Mouse (Mus musculus) hindbrain, embryonic 14.5 days (tissue): ENCODE data around the gene Tnfsf15. TPM values are rescaled to one million over a fixed set of nuclear protein-coding genes. Genes with fewer than 3 reads are reported as not detected.

Source experiments
- ATAC-seq: fragments of 200-750 bp; cut with Nextera tagmentation; 2 replicates; pipeline ENCODE4 v1.8.0; 2017; ENCODE audit warnings: moderate number of reproducible peaks, mild to moderate bottlenecking, moderate TSS enrichment, moderate library complexity; ENCODE audit not compliant: low FRiP score
- DNase-seq: peaks from one replicate; pipeline ENCODE4 v3.0.0-alpha.2; 2015; ENCODE audit warnings: low spot score
- H3K27ac ChIP-seq: fragments of 300-500 bp; sonication (generic); 2 replicates; pipeline ENCODE4 v1.5.1; 2014; ENCODE audit warnings: mild to moderate bottlenecking, moderate library complexity
- H3K27me3 ChIP-seq: fragments of 300-500 bp; sonication (generic); 2 replicates; pipeline ENCODE4 v1.6.1; 2014; ENCODE audit warnings: mild to moderate bottlenecking, low read length, mixed read lengths; ENCODE audit not compliant: control insufficient read depth, insufficient read depth
- H3K36me3 ChIP-seq: fragments of 300-500 bp; sonication (generic); replicated peaks from 2 replicates; pipeline ENCODE4 v1.6.1; 2014; ENCODE audit not compliant: control insufficient read depth, insufficient read depth
- H3K4me1 ChIP-seq: fragments of 300-500 bp; sonication (generic); replicated peaks from 2 replicates; pipeline ENCODE4 v1.6.1; 2014; ENCODE audit warnings: antibody characterized with exemption, low read length, mixed read lengths; ENCODE audit not compliant: control insufficient read depth, insufficient read depth
- H3K4me2 ChIP-seq: fragments of 300-500 bp; sonication (generic); replicated peaks from 2 replicates; pipeline ENCODE4 v1.6.1; 2014; ENCODE audit warnings: mild to moderate bottlenecking, moderate library complexity
- H3K4me3 ChIP-seq: fragments of 300-500 bp; sonication (generic); replicated peaks from 2 replicates; pipeline ENCODE4 v1.5.1; 2014; ENCODE audit warnings: mild to moderate bottlenecking, low read length
- H3K9ac ChIP-seq: fragments of 300-500 bp; sonication (generic); 2 replicates; pipeline ENCODE4 v1.6.1; 2014
- H3K9me3 ChIP-seq: fragments of 300-500 bp; sonication (generic); 2 replicates; pipeline ENCODE4 v1.6.1; 2016; ENCODE audit warnings: low read length; ENCODE audit not compliant: control insufficient read depth
- WGBS: fragments of 180-500 bp; shearing (Covaris S2); extraction: QIAGEN DNeasy Blood & Tissue Kit; methylation state at CpG from one replicate; pipeline ENCODE4 v1.1.7; 2014; 5-methylcytosine and 5-hydroxymethylcytosine counted together
- polyA plus RNA-seq: library from polyadenylated mRNA; unstranded; fragments of >200 nt; fragmentation: Nextera tagmentation; extraction: Ambion mirVana; gene quantifications from 2 replicates; pipeline ENCODE4 v1.2.1, GENCODE M21; 2014

The Tnfsf15 gene
- polyA plus RNA-seq, 1 experiment from 2014 or later: not detected

DNA sequence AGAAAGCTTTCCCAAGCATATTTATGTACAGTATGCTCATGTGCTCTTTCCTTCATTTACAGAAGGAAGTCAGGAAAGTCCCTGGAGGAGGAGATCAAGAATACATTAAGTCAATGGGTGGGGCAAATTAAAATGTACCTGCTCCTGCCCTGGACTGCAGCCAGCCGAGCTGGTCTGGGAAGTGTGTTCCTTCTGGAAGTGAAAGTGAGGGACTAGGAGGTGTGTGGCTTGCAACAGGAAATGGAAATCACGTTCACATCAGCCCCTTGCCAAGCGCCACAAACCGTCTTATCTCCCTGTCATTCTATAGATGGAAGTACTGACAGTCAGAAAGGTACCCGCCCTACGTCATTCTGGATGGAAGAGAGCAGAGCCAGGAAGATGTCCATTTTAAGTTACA is 358 bp upstream of the Tnfsf15 start:
- no peaks in the 10 kb centered on the region for H3K36me3 ChIP-seq
- H3K27me3 ChIP-seq: no peaks in the 10 kb centered on the region
- DNase-seq: no peak
- no peak for ATAC-seq
- no peak overlapping the region for H3K27ac ChIP-seq
- 75% methylated on average over 6 of the region's 6 CpGs for WGBS
- H3K4me1 ChIP-seq: no peaks in the 10 kb centered on the region
- H3K9ac ChIP-seq: no peak overlapping the region
- H3K9me3 ChIP-seq: no peaks in the 10 kb centered on the region
- no peak overlapping the region for H3K4me3 ChIP-seq
- no peak overlapping the region for H3K4me2 ChIP-seq

DNA sequence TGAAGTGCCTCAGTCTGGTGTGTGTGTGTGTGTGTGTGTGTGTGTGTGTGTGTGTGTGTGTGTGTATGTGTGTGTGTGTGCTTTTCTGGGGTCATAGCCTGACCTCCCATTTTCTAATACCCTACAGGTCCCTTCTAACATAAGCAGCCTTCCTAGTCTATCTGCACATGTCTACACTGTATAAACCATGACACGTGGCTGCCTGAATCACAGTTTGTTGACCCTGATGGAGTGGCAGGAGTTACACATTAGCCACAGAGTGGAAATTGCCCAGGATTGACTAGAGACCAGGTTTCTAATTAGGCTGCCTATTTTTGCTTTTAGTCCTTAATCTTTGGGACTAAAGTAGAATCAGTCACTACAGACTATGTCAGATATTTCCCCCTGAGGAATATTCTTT is 1.3 kb downstream of the Tnfsf15 start:
- ATAC-seq: no peak
- 50% methylated on average over 1 of the region's 1 CpGs for WGBS
- Histone ChIP-seq H3K9ac (no peak overlapping the region), H3K27me3 (no peaks in the 10 kb centered on the region), H3K9me3 (no peaks in the 10 kb centered on the region), H3K36me3 (no peaks in the 10 kb centered on the region), H3K4me1 (0 out of 2 replicates have a peak, but pooled peaks cover 2% of the 10 kb centered on the region), H3K27ac (no peak overlapping the region), H3K4me2 (no peak overlapping the region), H3K4me3 (no peak overlapping the region)
- DNase-seq: no peak

DNA sequence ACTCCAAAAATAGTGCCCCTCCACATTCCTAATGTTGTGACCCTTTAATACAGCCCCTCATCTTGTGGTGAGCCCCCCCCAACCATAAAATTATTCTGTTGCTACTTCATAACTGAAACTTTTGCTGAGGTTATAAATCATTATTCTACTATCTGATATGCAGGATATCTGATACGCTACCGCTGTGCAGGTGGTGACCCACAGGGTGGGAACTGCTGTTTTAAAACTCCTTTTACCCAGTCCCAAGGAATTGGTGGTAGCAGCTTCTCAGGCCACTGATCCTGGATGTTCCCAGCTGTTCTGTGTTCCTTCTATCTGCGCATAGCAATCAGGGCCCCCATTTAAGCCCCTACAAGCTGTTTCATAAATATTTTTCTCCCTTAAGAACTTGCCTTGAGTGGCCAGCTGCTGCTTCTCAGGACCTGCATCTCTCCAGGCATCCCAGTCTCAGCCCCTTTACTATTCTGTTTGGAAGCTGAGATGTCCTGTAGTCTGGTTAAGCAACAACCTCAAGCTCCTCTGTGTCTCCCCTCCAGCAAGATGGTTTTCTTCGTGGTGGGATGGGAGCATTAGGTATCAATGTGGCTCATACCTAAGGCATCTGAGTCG is 2.0 kb downstream of the Tnfsf15 start:
- H3K4me1 ChIP-seq: 0 out of 2 replicates have a peak, but pooled peaks cover 3% of the 10 kb centered on the region
- no peak overlapping the region for H3K9ac ChIP-seq
- H3K4me2 ChIP-seq: no peak overlapping the region
- ATAC-seq (no peak), DNase-seq (no peak)
- no peaks in the 10 kb centered on the region for H3K36me3 ChIP-seq
- H3K4me3 ChIP-seq: no peak overlapping the region
- H3K27me3 ChIP-seq: no peaks in the 10 kb centered on the region
- H3K27ac ChIP-seq: no peak overlapping the region
- 90% methylated on average over 5 of the region's 5 CpGs for WGBS
- no peaks in the 10 kb centered on the region for H3K9me3 ChIP-seq

DNA sequence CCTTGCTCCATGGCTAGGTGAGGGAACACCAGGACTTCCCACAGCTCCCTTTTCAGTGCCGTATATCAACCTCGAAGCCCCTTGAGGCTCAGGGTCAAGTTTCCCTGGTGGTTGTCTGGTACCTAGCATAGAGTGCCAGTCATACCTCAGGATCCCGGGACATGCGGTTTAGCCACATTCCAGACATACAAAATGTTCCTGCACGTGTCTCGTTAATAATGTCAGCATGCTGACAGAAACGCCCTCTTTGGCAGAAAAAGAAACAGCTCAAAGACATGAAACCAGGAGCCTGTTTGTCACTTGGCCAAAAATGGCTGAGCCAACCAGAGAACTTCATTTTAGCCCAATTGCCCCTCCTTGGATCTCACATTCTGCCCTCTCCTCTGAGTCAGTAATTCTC is 2.8 kb downstream of the Tnfsf15 start:
- H3K27ac ChIP-seq: no peak overlapping the region
- 0 out of 2 replicates have a peak, but pooled peaks cover 3% of the 10 kb centered on the region for H3K4me1 ChIP-seq
- H3K9me3 ChIP-seq: no peaks in the 10 kb centered on the region
- H3K36me3 ChIP-seq: no peaks in the 10 kb centered on the region
- no peak for ATAC-seq
- H3K4me3 ChIP-seq: no peak overlapping the region
- DNase-seq: no peak
- no peak overlapping the region for H3K9ac ChIP-seq
- H3K27me3 ChIP-seq: no peaks in the 10 kb centered on the region
- H3K4me2 ChIP-seq: no peak overlapping the region
- 72% methylated on average over 7 of the region's 7 CpGs for WGBS

DNA sequence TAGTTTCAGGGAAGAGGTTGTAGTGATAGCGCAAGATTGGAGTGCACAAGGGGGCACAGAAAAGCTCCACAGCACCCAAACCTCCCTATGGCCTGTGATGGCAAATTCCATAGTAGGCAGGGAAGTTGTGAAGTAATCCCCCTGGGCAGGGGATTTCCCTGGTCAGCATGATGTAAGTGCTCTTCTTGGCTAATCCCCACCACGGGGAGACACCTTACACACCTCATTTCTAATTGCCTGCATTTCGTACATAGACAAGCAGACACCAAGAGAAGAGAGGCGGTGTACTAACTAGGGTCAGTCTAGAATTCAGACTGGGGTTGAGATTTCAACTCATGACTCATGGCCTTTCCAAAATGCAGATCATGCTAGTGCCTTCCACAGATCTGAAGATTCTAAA is 4.2 kb downstream of the Tnfsf15 start:
- no peak overlapping the region for H3K27ac ChIP-seq
- WGBS: 94% methylated on average over 4 of the region's 4 CpGs
- H3K4me3 ChIP-seq: no peak overlapping the region

DNA sequence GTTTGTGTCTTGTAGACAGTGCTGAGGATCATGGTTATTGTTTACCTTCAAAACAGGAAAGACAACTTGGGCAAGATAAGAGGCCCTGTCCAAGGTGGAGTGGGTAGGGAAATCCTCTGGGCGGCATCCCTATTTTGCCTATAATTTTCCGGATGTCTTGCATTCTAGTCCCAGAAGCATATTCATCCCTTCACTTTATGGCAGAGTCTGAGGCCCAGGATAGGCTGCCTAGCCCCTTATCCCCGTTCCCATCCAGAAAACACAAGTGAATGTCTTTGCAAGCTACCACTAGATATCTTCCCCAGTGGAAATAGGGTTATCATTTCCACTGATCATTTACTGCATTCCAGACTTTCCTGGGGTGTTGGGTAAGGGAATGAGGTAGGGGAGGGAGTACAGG is 4.9 kb downstream of the Tnfsf15 start:
- no peak overlapping the region for H3K27ac ChIP-seq

More for the DNA sequence above, 4.2 kb downstream of the Tnfsf15 start:
- Histone ChIP-seq H3K4me2 (no peak overlapping the region), H3K36me3 (no peaks in the 10 kb centered on the region), H3K9ac (no peak overlapping the region), H3K4me1 (0 out of 2 replicates have a peak, but pooled peaks cover 3% of the 10 kb centered on the region), H3K9me3 (no peaks in the 10 kb centered on the region), H3K27me3 (no peaks in the 10 kb centered on the region)
- ATAC-seq: no peak
- no peak for DNase-seq

DNA sequence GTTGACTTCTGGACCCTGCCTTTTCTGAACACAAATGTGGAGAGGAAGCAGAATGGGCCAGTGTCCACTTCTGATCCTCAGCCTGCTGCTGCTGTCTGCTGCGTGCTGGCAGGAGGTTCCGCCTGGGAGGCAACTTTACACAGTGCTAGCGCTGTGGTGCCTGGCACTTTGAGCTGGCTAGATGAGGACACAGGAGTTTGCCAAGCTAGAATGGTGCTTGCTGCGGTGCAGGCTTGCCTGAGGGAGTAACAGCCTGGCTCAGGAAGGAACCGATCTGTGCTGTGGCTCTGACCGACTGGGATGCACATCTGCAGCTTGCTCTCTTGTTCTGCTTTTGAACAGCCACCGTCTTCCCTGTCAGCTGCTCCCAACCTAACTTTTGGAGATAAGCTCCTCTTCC is 5.4 kb downstream of the Tnfsf15 start:
- 0 out of 2 replicates have a peak, but pooled peaks have one; percentile 61 for ATAC-seq
- no peak for DNase-seq
- Histone ChIP-seq H3K27me3 (no peaks in the 10 kb centered on the region), H3K4me1 (0 out of 2 replicates have a peak, but pooled peaks cover 3% of the 10 kb centered on the region), H3K4me2 (no peak overlapping the region), H3K4me3 (no peak overlapping the region), H3K36me3 (no peaks in the 10 kb centered on the region), H3K27ac (no peak overlapping the region), H3K9ac (no peak overlapping the region), H3K9me3 (no peaks in the 10 kb centered on the region)
- 65% methylated on average over 7 of the region's 7 CpGs for WGBS

More for the DNA sequence above, 4.9 kb downstream of the Tnfsf15 start:
- 85% methylated on average over 3 of the region's 3 CpGs for WGBS
- Histone ChIP-seq H3K4me3 (no peak overlapping the region), H3K36me3 (no peaks in the 10 kb centered on the region), H3K9me3 (no peaks in the 10 kb centered on the region), H3K9ac (no peak overlapping the region), H3K27me3 (no peaks in the 10 kb centered on the region), H3K4me1 (0 out of 2 replicates have a peak, but pooled peaks cover 3% of the 10 kb centered on the region), H3K4me2 (no peak overlapping the region)
- no peak for ATAC-seq
- no peak for DNase-seq

DNA sequence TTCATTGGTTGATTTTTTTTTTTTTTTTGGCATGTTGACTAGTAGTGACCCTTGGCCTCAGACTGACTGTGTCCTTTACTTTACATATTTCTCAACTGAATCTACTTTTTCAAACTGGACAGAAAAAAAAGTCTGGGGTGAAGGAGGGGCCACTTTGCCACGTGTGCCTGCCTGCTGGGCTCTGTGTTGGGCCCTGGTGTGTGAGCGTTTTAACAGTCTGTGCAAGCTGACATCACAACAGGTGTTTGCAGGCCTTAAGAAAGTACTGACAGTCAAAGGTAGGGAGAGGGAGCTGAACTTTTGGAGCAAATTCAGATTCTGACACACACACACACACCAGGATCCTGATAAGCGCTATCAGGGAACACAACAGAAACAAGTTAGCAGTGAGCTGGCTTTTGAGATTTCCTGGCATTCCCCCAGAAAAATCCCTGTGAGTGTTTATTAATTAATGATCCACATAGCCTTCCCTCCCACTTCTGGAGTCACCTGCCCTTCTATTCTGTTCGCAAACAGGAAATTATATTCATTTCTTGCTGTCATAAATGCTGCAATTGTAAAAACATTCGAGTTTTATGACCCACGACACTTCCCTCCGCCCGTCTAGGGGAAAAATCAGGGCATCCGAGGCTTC is 6.4 kb downstream of the Tnfsf15 start:
- Histone ChIP-seq H3K4me1 (0 out of 2 replicates have a peak, but pooled peaks cover 3% of the 10 kb centered on the region), H3K4me3 (no peak overlapping the region), H3K9ac (no peak overlapping the region), H3K27ac (no peak overlapping the region), H3K9me3 (no peaks in the 10 kb centered on the region), H3K27me3 (no peaks in the 10 kb centered on the region), H3K4me2 (no peak overlapping the region), H3K36me3 (no peaks in the 10 kb centered on the region)
- DNase-seq (no peak), ATAC-seq (no peak)
- WGBS: 75% methylated on average over 9 of the region's 9 CpGs

DNA sequence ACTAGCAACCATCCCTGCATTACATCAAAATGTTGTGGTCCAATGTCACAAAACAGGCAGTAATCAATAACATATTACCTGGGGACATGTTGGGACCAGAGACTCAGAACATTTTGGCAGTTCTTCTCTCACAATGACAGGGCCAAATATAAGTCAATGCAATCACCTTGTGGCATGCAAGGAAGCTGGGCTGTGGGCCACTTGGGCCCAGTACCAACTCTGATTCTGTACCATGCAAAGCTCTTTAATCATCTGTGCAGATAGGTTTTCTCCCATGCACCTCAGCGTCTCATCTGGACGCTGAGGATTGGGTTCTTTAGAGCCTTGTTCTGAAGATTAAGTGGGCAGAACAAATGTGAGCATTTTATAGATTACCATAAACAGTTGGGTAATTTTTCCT is 13.6 kb downstream of the Tnfsf15 start:
- 0 out of 2 replicates have a peak, but pooled peaks have one; percentile 21 for ATAC-seq
- no peak for DNase-seq
- no peaks in the 10 kb centered on the region for H3K27me3 ChIP-seq
- 48% methylated on average over 2 of the region's 2 CpGs for WGBS
- H3K27ac ChIP-seq: no peak overlapping the region
- H3K4me1 ChIP-seq: no peaks in the 10 kb centered on the region
- no peaks in the 10 kb centered on the region for H3K36me3 ChIP-seq
- H3K9ac ChIP-seq: no peak overlapping the region
- H3K4me3 ChIP-seq: no peak overlapping the region
- H3K4me2 ChIP-seq: no peak overlapping the region
- no peaks in the 10 kb centered on the region for H3K9me3 ChIP-seq
